Mouse (Mus musculus) brain, adult 2 months (tissue): ENCODE results near the gene Dglucy.

Experiments used
- DNase-seq: peaks from one replicate; pipeline ENCODE4 v3.0.0; 2011; ENCODE audit warnings: low read depth, low spot score

The Dglucy gene

GRCm38 (mm10) chr12:100925644-100926619 is 147.1 kb downstream of the Dglucy start:
- peak; percentile 83 for DNase-seq

- no peak for DNase-seq
These were observed 149.4 kb downstream of the Dglucy start for GRCm38 (mm10) chr12:100928286-100928685.

- DNase-seq: no peak
These were observed 152.8 kb downstream of the Dglucy start for GRCm38 (mm10) chr12:100931653-100932052.

GRCm38 (mm10) chr12:100934796-100935195 is 155.9 kb downstream of the Dglucy start:
- peak; percentile 50 for DNase-seq

DNA sequence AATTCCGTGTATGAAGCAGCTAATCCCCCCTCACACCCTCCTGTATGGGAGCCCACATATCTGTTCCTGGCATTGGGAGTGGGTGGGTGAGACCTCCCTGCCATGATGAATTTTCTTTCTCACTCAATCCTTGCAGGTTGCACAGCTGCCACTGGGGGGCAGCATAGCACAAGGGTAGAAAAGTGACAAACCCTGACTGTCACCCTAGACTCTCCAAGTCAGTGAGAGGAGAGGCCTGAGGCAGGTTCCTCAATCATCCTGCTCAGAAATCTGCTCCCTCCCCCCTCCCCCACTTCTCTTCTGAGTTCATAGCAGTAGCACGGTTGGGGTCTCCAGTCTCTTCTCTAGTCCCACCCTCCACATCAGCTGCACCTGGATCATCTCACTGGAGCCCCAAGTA is 157.3 kb downstream of the Dglucy start:
- DNase-seq: peak; percentile 73

DNA sequence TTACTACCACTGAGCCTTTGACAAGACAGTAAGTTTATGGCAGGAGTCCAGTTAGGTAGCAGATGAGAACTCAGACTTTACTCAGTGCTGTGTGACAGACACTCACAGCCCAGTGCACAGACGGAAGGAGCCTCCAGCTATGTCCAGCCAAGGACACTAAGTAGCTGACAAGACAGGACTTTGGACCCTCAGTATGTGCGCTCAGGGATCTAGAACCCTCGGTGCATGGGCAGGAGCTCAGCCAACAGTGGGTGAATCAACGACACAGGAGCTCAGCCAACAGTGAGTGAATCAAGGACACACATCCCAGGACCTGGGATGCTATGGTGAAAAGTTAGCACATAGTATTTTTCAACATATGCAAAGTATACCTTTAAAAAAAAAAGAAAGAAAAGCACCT is 157.9 kb downstream of the Dglucy start:
- no peak for DNase-seq

DNA sequence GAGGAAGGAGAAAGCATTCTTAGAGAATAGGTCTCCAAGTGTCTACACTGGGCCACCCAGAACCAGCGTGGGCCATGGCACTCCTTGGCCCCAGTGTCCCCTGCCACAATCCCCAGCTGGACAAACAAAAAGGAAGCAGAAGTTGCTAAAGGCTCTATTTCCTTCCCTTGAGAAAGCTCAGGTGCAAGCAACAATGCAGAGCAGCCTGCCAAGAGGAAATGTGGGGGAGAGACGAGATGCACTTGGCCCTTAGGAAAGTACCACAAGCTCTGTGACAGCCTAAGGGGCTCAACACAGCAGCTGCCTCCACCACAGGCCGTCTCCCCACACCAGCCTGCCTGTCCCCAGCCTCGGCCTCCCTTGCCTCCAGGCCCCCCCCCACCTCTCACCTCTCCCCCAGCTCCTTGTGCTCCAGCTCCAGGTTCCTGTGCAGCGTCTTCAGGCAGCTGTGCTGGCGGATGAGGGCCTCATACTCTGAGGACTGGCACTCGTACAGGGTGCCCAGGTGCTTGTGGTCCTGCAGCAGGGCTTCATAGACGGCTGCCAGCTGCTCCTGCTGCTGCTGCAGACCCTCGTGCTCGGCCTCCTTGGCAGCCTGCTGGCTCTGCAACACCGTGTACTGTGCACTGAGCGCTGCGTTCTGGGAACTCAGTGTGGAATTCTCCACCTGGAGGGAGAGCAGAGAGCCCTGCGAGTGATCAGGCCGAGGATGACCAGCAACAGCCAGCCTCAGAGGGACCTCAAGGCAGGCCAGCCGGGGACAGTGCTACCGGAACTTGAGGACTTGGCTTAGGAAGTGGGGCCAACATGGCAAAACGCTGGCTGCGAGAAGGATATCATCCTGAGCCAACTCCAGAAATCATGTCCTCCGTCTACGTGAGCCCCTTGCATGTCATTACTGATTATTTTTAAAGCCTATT is 158.8 kb downstream of the Dglucy start:
- no peak for DNase-seq

GRCm38 (mm10) chr12:100941361-100941760 is 162.5 kb downstream of the Dglucy start:
- no peak for DNase-seq

- DNase-seq: peak; percentile 52
These were observed 164.3 kb downstream of the Dglucy start for GRCm38 (mm10) chr12:100943146-100943545.

DNA sequence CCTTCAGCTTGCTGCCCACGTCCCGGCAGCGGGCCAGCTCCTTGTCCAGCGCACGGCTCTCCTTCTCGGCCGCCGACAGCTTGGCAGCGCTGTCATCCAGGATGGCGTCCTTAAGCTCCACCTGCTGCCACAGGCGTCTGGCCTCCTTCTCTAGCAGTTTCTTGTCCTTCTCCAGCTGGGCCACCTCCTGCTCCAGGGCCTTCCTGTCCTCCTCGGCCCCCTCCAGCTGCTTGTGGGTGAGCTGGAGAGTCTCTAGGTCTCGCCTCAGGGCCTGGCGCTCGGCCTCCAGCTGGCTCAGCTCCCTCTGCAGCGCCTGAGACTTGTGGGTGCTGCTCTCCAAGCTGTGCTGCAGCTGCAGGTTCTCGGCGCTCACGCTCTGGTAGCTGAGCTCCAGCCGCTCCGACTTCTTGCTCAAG is 166.1 kb downstream of the Dglucy start:
- peak; percentile 52 for DNase-seq

DNA sequence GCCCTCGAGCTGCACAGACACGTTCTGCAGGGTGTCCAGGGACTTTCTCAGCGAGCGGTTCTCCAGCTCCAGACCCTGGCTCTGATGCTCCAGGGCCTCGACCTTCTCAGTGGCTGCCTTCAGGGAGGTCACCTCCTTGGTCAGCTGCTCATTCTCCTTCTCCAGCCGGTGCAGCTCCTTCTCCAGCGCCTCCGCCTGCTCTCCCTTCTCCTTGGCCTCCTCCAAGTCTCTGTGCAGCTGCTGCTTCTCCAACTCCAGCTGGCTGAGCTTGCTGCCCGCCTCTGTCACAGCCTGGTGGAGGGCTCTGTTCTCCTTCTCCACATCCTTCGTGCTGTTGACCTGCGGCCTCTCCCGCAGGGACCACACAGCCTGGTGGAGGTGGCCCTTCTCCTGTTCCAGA is 166.6 kb downstream of the Dglucy start:
- DNase-seq: no peak

DNA sequence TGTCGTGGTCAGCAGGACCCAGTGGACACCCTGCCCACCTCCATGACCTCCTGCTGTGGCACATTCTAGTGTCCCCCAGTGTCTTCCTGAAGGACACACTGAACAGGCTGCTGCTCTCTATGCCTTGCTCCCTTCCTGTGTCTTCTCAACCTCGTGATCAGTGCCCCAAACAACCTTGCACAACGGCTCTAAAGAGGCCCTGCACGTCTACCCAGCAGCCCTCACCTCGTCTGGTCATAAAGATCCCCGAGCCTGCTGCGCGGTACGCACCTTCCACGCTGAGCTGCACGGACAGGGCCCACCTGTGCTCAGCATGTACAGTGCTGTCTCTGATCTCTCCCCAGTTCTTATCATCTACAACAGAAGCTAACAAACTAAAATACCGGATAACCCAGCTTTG is 167.1 kb downstream of the Dglucy start:
- no peak for DNase-seq
